Mouse (Mus musculus) forebrain, embryonic 14.5 days (tissue): Measurements from ENCODE around the gene Nrxn1. TPM values are rescaled to one million over a fixed set of nuclear protein-coding genes. Genes with fewer than 3 reads are reported as not detected.

Source experiments
- ATAC-seq: fragments of 200-750 bp; cut with Nextera tagmentation; 2 replicates; pipeline ENCODE4 v1.8.0; 2017; ENCODE audit warnings: mild to moderate bottlenecking, moderate library complexity
- DNase-seq: peaks from one replicate; pipeline ENCODE4 v3.0.0-alpha.2; 2015; ENCODE audit warnings: low spot score
- H3K27ac ChIP-seq: fragments of 300-500 bp; sonication (generic); 2 replicates; pipeline ENCODE4 v1.5.1; 2014; ENCODE audit warnings: low read depth, mild to moderate bottlenecking, control low read depth, low read length, moderate library complexity
- H3K27me3 ChIP-seq: fragments of 300-500 bp; sonication (generic); replicated peaks from 2 replicates; pipeline ENCODE4 v1.6.1; 2014; ENCODE audit warnings: low read length, control low read depth, mixed read lengths; ENCODE audit not compliant: control insufficient read depth, insufficient read depth
- H3K36me3 ChIP-seq: fragments of 300-500 bp; sonication (generic); 2 replicates; pipeline ENCODE4 v1.6.1; 2014; ENCODE audit warnings: low read length, control low read depth; ENCODE audit not compliant: control insufficient read depth, insufficient read depth
- H3K4me1 ChIP-seq: fragments of 300-500 bp; sonication (generic); 2 replicates; pipeline ENCODE4 v1.6.1; 2014; ENCODE audit warnings: antibody characterized with exemption, low read length, control low read depth; ENCODE audit not compliant: control insufficient read depth, insufficient read depth
- H3K4me2 ChIP-seq: fragments of 300-500 bp; sonication (generic); 2 replicates; pipeline ENCODE4 v1.6.1; 2014; ENCODE audit warnings: mild to moderate bottlenecking, control low read depth, low read length
- H3K4me3 ChIP-seq: fragments of 300-500 bp; sonication (generic); 2 replicates; pipeline ENCODE4 v1.5.1; 2014; ENCODE audit warnings: low read depth, low read length, control low read depth
- H3K9ac ChIP-seq: fragments of 300-500 bp; sonication (generic); 2 replicates; pipeline ENCODE4 v1.6.1; 2014; ENCODE audit warnings: mild to moderate bottlenecking, low read length, control low read depth, moderate library complexity
- H3K9me3 ChIP-seq: fragments of 300-500 bp; sonication (generic); replicated peaks from 2 replicates; pipeline ENCODE4 v1.6.1; 2016; ENCODE audit warnings: low read length, control low read depth, mixed read lengths; ENCODE audit not compliant: control insufficient read depth
- WGBS: fragments of 180-500 bp; shearing (Covaris S2); extraction: QIAGEN DNeasy Blood & Tissue Kit; methylation state at CpG from one replicate; pipeline ENCODE4 v1.1.7; 2014; 5-methylcytosine and 5-hydroxymethylcytosine counted together
- polyA plus RNA-seq: library from polyadenylated mRNA; unstranded; fragments of >200 nt; fragmentation: Nextera tagmentation; extraction: Ambion mirVana; gene quantifications from 2 replicates; pipeline ENCODE4 v1.2.1, GENCODE M21; 2014

The Nrxn1 gene
- polyA plus RNA-seq, 1 experiment from 2014 or later: 69.8 TPM

GRCm38 (mm10) chr17:90569877-90570276 lies 523.0 kb downstream of the Nrxn1 start:
- Histone ChIP-seq H3K9ac (no peak overlapping the region), H3K36me3 (no peaks in the 10 kb centered on the region), H3K4me3 (no peak overlapping the region), H3K27me3 (no peaks in the 10 kb centered on the region), H3K9me3 (no peaks in the 10 kb centered on the region), H3K4me2 (no peak overlapping the region), H3K4me1 (no peaks in the 10 kb centered on the region), H3K27ac (no peak overlapping the region)
- 83% methylated on average over 2 of the region's 2 CpGs for WGBS
- DNase-seq: no peak
- ATAC-seq: no peak

GRCm38 (mm10) chr17:90565186-90565585 lies 527.7 kb downstream of the Nrxn1 start:
- Histone ChIP-seq H3K4me2 (no peak overlapping the region), H3K9me3 (no peaks in the 10 kb centered on the region), H3K27me3 (no peaks in the 10 kb centered on the region), H3K4me3 (no peak overlapping the region), H3K27ac (no peak overlapping the region), H3K36me3 (no peaks in the 10 kb centered on the region), H3K9ac (no peak overlapping the region), H3K4me1 (no peaks in the 10 kb centered on the region)
- ATAC-seq (no peak), DNase-seq (no peak)
- 66% methylated on average over 2 of the region's 2 CpGs for WGBS

- H3K4me2 ChIP-seq: no peak overlapping the region
- ATAC-seq: peak; percentile 46; the same call in 1 of the 2 replicates
- no peaks in the 10 kb centered on the region for H3K27me3 ChIP-seq
- no peak for DNase-seq
- H3K9ac ChIP-seq: no peak overlapping the region
- H3K4me3 ChIP-seq: no peak overlapping the region
- H3K36me3 ChIP-seq: no peaks in the 10 kb centered on the region
- H3K4me1 ChIP-seq: no peaks in the 10 kb centered on the region
- no peak overlapping the region for H3K27ac ChIP-seq
- H3K9me3 ChIP-seq: no peaks in the 10 kb centered on the region
Observed at GRCm38 (mm10) chr17:90556376-90556775, 536.5 kb downstream of the Nrxn1 start.

GRCm38 (mm10) chr17:90550415-90550814 lies 542.5 kb downstream of the Nrxn1 start:
- Histone ChIP-seq H3K4me3 (no peak overlapping the region), H3K4me2 (no peak overlapping the region), H3K36me3 (no peaks in the 10 kb centered on the region), H3K9me3 (no peaks in the 10 kb centered on the region), H3K27ac (no peak overlapping the region), H3K9ac (no peak overlapping the region), H3K27me3 (no peaks in the 10 kb centered on the region), H3K4me1 (no peaks in the 10 kb centered on the region)
- ATAC-seq (peak; percentile 69; the same call in 1 of the 2 replicates), DNase-seq (peak; percentile 63)
- WGBS: 56% methylated on average over 4 of the region's 4 CpGs

GRCm38 (mm10) chr17:90546806-90547205 lies 546.1 kb downstream of the Nrxn1 start:
- WGBS: 38% methylated on average over 4 of the region's 4 CpGs
- Histone ChIP-seq H3K27me3 (no peaks in the 10 kb centered on the region), H3K4me1 (peaks cover 12% of the 10 kb centered on the region), H3K9ac (no peak overlapping the region), H3K9me3 (no peaks in the 10 kb centered on the region), H3K4me3 (no peak overlapping the region), H3K27ac (no peak overlapping the region), H3K4me2 (no peak overlapping the region), H3K36me3 (no peaks in the 10 kb centered on the region)
- DNase-seq (no peak), ATAC-seq (no peak)

GRCm38 (mm10) chr17:90544639-90545259 lies 548.1 kb downstream of the Nrxn1 start:
- H3K4me3 ChIP-seq: no peak overlapping the region
- H3K27ac ChIP-seq: no peak overlapping the region
- ATAC-seq (peak; percentile 79), DNase-seq (peak; percentile 63)
- H3K4me2 ChIP-seq: no peak overlapping the region
- 27% methylated on average over 8 of the region's 8 CpGs for WGBS
- no peak overlapping the region for H3K9ac ChIP-seq
- peaks cover 12% of the 10 kb centered on the region for H3K4me1 ChIP-seq
- H3K9me3 ChIP-seq: no peaks in the 10 kb centered on the region
- H3K36me3 ChIP-seq: no peaks in the 10 kb centered on the region
- H3K27me3 ChIP-seq: no peaks in the 10 kb centered on the region

- no peaks in the 10 kb centered on the region for H3K9me3 ChIP-seq
- no peak overlapping the region for H3K9ac ChIP-seq
- 6% methylated on average over 4 of the region's 4 CpGs for WGBS
- no peaks in the 10 kb centered on the region for H3K27me3 ChIP-seq
- ATAC-seq: peak; percentile 47
- H3K27ac ChIP-seq: no peak overlapping the region
- no peak overlapping the region for H3K4me2 ChIP-seq
- peak; percentile 17 for DNase-seq
- peaks cover 12% of the 10 kb centered on the region for H3K4me1 ChIP-seq
- no peaks in the 10 kb centered on the region for H3K36me3 ChIP-seq
- no peak overlapping the region for H3K4me3 ChIP-seq
Observed at GRCm38 (mm10) chr17:90543986-90544638, 548.8 kb downstream of the Nrxn1 start.

- no peak for DNase-seq
- Histone ChIP-seq H3K36me3 (no peaks in the 10 kb centered on the region), H3K9ac (no peak overlapping the region), H3K4me1 (no peaks in the 10 kb centered on the region), H3K27me3 (no peaks in the 10 kb centered on the region), H3K4me2 (no peak overlapping the region), H3K9me3 (no peaks in the 10 kb centered on the region), H3K4me3 (no peak overlapping the region), H3K27ac (no peak overlapping the region)
- ATAC-seq: no peak
- 83% methylated on average over 2 of the region's 2 CpGs for WGBS
Observed at GRCm38 (mm10) chr17:90531443-90531842, 561.4 kb downstream of the Nrxn1 start.

GRCm38 (mm10) chr17:90506026-90506425 lies 586.8 kb downstream of the Nrxn1 start:
- no peak overlapping the region for H3K27ac ChIP-seq
- no peaks in the 10 kb centered on the region for H3K4me1 ChIP-seq
- no peaks in the 10 kb centered on the region for H3K9me3 ChIP-seq
- H3K4me3 ChIP-seq: no peak overlapping the region
- no peak overlapping the region for H3K9ac ChIP-seq
- no peak for ATAC-seq
- DNase-seq: no peak
- H3K27me3 ChIP-seq: no peaks in the 10 kb centered on the region
- 77% methylated on average over 2 of the region's 2 CpGs for WGBS
- H3K36me3 ChIP-seq: no peaks in the 10 kb centered on the region
- H3K4me2 ChIP-seq: no peak overlapping the region
